Mouse (Mus musculus): ENCODE measurements around the gene Ptger3.
A peak's percentile ranks its signal among the peaks of the same experiment; 100 is the strongest.

Ptger3 gene

DNA sequence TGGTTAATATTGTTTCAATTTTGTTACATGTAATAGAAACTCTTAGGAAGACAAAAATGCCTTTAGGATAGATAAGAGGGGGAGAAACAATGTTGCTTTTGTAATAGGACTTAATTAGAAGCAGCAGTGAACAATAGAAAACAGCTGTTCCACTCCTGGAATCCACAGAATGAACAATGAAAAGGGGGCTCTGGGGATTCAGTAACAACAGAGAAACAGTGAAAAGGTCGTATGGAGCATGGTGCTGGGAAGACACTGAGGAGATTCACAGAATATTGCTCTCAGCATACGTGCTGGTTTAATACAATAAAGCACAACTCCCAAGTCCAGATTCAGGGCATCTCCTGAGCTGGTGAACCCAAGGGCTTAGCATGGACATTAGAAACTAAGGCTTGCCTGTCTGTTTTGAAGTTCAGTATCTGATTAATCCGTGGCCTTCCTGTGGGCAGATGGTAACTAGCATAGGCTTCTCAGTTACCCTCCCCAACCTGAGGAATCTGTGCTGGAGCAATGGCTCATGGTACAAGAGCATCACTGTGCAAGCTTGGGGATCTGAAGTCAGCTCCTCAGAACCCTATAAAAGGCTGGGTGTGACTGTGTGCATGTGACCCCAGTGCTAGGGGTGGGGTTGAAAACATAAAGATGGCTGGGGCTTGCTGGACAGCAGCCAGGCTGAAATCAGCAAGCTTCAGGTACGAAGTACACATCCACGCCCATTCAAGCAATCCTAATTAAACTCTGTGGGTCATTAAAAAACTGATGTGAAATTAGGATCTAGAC, 16.1 kb downstream of the Ptger3 start:
- DNase-seq: no peak

DNA sequence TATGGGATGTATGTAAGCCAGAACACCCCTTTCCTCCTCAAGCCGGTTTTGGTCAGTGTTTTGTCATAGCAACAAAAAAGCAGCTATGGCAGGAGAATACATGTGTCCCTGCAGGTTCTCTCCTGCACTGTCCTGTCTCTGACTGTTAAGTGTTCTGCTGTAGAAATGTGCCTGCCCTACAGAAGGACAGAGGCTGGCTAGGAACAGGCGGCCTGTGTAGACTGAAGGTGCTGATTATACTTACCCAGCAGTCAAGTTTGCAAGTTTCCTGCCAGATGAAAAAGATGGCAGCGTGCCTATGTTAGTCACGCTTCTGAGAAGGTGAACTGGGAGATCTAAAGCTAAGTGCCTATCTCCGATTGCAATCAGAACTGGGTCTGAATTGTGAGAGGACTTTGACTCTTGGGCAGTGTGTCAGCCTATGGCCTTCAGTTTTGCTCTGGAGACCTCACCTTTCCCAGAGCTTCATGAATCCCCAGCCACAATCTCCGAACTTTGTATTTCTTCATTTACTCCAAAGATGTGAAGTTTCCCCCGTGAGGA, 31.2 kb downstream of the Ptger3 start:
- peak; percentile 8 for DNase-seq

GRCm38 (mm10) chr3:157604684-157605410, 38.2 kb downstream of the Ptger3 start:
- DNase-seq: no peak

GRCm38 (mm10) chr3:157605411-157605740, 38.7 kb downstream of the Ptger3 start:
- no peak for DNase-seq

DNA sequence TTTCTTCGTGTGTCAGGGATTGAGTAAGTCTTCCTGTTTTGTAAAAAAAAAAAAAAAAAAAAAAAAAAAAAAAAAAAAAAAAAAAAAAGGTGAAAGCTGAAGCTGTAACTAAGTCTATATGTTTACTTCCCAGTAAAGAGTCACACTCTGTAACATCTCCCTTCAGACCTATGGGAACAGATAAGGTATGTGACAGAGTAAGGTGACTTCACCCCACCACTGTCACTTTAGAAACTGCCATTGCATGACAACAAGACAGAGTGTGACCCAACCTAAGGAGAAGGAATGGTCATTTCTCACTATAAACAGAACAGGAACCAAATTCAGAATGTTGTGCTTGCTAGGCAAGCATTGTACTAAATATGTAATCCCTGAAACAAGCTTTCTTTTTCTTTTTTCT, 46.9 kb downstream of the Ptger3 start:
- no peak for DNase-seq

- no peak for DNase-seq
These were observed 50.3 kb downstream of the Ptger3 start for GRCm38 (mm10) chr3:157616949-157617348.

DNA sequence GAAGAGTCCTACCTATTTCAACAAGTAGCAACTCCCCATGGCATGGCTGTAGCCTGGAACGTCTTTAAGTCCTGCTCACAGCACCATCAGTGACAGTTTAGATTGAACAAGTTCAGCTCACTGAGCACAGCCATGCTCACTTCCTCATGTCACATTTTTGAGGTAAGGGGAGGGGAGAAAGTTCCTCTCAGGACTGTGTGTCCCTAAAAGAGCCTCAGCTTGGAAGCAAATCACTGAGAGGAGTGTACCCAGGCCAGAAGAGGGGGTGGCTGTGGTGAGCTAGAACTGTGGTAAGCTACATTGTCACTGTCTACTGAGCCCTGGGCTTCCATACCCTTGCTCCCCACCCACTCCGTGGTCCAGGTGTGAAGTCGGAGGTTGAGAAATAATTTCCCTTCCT, 60.7 kb downstream of the Ptger3 start:
- DNase-seq: no peak

DNA sequence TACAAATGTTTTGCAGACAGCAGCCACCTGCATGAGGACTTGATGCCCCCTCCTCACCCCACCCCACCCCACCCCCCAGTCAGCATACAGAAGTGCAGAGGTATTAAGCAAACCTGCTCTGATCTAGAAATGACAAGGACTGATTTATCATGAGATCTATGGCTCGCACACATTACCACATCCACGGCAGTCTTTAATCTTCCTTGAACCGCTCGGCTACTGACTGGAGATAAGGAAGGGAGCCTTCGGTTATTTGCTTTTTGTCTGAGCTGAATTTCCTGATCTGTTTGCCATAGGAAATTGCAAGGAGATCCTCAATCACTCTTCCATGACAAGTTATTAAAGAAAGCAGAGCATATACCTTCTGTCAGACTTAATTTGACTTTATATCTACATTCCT, 64.0 kb downstream of the Ptger3 start:
- no peak for DNase-seq

DNA sequence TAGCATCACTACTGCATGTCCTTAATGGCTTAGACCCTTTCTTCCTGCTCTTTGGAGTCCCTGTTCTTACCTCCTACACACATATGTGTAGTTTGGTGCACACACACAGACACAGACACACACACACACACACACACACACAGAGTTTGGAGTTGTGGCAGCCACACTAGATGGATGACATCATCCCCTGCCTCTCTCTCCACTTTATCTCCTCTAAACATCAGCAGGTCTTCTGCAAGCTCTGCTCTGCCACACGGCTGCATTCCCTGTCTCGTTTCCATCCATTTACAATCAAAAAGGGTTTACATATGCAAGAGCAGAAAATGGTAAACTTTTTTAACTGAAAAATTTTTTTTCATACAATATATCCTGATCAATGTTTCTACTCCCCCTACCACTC, 64.7 kb downstream of the Ptger3 start:
- no peak for DNase-seq

DNA sequence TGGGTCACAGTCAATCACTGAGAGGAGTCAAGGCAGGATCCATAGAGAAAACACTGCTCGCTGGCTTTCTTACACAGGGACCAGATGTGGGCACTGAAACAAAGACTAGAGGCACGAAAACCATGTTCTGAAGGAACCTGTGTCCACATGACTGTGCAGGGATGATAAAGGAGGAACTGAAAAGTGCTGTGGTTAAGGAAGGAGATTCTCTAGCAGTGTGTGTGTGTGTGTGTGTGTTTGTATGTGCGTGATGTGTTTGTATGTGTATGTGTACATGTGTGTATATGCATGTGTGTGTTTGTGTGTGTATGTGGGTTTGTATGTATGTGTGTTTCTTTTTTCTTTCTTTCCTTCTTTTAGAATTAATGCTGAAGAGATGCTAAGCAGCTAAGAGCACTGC, 67.7 kb downstream of the Ptger3 start:
- DNase-seq: no peak

- no peak for DNase-seq
These were observed 69.0 kb downstream of the Ptger3 start for GRCm38 (mm10) chr3:157635713-157636112.

DNA sequence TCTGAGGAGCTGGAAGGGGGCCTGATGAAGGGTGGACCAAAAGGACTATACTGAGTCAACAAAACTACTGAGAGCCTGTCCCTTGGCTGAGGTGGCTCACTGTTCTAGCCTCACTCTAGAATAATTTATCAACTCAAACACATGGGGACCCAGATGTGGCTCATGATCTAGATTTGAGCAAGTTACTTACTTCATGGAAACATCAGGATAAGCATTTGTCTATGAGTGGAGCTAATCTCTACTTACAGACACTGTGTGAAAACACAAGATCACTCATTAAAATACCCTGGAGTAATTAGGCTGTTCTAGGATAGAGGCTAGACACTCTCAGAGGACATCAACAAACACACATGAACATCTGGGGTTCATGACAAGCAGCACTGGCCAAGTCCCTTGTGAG, 70.2 kb downstream of the Ptger3 start:
- DNase-seq: no peak

DNA sequence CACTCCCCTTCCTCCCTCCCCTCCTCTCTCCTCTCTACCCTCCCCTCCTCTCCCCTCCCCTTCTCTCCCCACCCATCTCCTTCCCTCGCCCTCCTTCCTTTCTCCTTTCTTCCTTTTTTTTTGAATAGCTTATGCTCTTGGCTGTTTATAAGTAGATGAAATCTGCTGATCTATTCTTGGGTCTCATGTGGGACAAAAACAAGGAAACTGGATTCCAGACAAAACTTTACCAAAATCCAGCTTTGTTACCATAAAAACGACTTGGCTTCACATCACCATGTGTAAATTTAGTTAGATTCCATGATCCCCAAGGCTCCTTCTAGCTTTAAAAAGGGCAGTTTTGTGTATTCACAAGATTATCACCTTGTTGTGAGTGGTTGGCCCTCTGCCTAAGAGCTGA, 70.6 kb downstream of the Ptger3 start:
- DNase-seq: no peak

GRCm38 (mm10) chr3:157641634-157642033, 74.9 kb downstream of the Ptger3 start:
- DNase-seq: no peak

GRCm38 (mm10) chr3:157661622-157662021, 94.9 kb downstream of the Ptger3 start:
- no peak for DNase-seq

DNA sequence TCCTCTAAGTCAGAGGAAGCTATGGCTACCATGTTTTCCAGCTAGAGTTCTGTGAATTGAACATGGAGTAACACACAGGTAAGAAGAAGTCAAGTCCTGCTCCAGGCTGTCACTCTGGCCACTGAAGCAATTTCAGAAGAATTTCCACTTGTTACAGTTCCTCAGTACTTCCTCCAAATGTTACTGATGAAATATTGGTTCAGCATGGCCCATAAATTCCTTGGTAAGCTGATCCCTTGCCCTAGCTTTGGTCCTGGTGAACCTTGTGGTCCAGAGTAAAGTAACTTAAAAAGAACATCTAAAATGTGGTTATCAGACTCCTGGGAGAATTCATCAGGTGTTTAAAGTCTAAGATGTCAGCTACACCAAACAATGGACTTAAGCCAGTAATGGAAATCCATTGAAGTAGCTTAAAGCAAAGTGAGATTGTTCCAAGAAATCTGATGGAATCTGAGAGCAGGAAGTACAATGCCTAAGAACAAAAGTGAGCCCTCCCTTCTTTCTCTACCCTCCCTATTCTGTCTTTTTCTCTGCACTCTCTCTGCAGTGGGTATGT, 97.9 kb downstream of the Ptger3 start:
- DNase-seq: no peak

GRCm38 (mm10) chr3:157665471-157665870, 98.8 kb downstream of the Ptger3 start:
- no peak for DNase-seq

DNA sequence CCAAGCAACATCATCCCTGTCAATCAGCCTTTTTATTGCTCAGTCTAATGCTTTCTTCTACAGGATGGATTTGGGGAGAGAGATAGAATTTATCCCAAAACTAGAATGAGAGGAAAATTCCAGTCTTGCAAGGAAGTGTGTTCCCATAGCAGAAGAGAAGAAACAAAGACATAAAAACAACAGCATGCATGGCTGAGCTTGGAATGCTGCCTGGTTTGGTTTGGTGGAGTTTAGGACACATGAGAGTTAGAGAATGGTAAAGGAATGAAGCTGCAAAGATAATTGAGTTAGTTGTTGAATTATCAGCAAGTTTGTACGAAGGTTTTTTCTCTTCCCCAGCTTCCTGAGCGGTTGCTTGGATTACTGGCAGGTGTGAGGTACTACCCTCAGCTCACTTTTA, 99.5 kb downstream of the Ptger3 start:
- peak; percentile 31 for DNase-seq

GRCm38 (mm10) chr3:157686105-157686504, 119.4 kb downstream of the Ptger3 start:
- no peak for DNase-seq

DNA sequence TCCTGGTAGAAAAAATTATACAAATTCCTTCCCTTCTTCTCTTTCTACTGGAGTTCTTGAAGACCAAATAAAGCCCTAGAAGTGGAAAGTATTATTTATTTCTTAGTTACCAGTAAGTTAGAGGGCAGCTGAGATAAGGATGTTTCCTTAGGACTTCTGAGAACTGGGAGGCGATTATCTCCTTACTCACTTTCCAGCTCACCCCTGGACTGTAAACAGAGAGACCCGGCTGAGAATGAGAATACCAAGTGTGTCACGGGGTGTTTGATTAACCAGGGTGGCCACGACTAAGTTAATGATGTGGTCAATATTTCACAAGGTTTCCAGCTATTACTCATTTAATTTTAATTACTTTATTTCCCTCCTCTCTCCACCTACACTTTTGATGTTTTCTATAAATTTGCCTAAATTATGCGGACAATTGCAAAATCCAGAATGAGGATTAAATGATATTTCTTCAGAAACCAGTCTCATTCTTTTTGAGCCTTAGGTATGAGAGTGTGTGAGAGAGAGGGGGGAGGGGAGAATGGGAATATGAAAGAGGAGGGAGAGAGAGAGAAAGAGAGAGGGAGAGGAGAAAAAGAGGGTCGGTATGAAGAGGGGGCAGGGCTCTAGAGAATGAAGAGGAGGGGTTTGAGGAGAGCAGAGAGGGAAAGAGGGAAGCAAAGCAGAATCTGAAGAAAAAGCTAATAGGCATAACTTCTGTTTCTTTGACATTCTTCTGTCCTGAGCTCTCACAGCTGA, 121.9 kb downstream of the Ptger3 start:
- DNase-seq: no peak

All from kidney, postnatal 10 days (tissue).